Mouse (Mus musculus) retina, embryonic 14.5 days (tissue): ENCODE results near the gene Cfap43.

ENCODE experiments used
- DNase-seq: peaks from one replicate; pipeline ENCODE4 v3.0.0-alpha.2; 2015; ENCODE audit warnings: low spot score

Gene Cfap43

GRCm38 (mm10) chr19:47885191-47885743 lies 33.8 kb downstream of the Cfap43 start:
- DNase-seq: no peak

- no peak for DNase-seq
Observed at GRCm38 (mm10) chr19:47884296-47885085, 34.6 kb downstream of the Cfap43 start.

DNA sequence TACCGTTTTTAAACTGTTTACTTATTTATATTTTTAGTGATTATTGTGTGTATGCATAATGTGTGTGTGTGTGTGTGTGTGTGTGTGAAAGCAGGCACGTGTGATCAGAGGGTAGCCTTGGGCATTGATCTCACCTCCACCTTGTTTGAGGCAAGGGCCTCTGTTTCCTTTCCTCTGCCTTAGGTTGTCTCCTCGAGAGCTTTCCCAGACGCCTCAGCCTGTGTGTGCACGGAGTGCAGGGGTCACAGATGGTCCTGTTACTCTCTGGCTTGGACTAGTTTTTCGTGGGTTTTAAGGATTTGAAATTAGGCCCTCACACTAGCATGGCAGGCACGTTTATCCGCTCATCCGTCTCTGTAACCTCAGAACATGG lies 36.2 kb downstream of the Cfap43 start:
- DNase-seq: no peak

- peak; percentile 96 for DNase-seq
Observed at GRCm38 (mm10) chr19:47882151-47882881, 36.8 kb downstream of the Cfap43 start.

DNA sequence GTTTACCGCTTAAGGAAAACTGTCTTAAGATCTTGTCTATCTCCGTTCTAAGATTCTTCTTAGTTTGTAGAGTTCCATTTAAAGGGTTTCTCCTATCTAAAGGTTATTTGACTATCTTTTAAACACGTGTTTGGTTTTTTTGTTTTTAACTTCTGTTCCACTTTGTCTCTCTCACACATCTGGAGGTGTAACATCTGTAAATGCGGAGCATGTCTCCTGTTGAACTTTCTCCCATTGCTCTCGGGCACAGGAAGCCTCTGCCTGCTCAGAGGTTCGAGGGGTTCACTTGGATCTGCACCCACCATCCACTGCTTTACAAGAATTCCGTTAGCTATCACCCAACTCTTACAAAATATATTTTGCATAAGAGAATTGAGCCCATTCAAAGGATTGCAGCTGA lies 37.5 kb downstream of the Cfap43 start:
- no peak for DNase-seq

GRCm38 (mm10) chr19:47876252-47876651 lies 42.8 kb downstream of the Cfap43 start:
- no peak for DNase-seq

- peak; percentile 73 for DNase-seq
Observed at GRCm38 (mm10) chr19:47871515-47871914, 47.6 kb downstream of the Cfap43 start.

DNA sequence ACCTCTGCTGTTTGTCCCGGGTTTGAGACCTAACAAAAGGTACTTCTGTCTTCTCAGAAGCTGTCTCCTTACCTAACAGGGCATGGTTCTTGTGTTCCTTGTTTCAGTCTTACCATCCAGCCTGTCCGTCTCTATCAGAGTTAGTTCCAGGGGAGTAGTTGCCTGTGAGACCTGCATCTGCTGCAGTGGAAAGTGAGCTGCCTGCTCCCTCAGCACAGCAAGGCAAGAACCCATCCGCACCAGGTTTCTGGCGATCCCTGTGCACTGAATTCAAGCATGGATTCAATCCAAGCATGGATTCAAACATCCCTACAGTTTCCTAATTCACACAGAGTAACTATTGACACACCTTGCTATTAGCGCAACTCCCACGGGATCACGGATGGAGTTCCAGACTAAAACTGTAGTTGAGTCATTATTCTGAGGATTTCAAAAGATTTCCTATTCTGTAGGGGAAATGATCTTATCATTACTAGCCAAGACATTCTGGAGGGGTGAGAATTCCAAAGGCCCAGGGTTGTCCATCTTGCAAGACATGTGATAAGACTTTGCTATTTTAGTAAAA lies 48.9 kb downstream of the Cfap43 start:
- DNase-seq: no peak

- no peak for DNase-seq
Observed at GRCm38 (mm10) chr19:47869516-47869915, 49.6 kb downstream of the Cfap43 start.

- DNase-seq: no peak
Observed at GRCm38 (mm10) chr19:47868951-47869350, 50.1 kb downstream of the Cfap43 start.

GRCm38 (mm10) chr19:47867628-47868175 lies 51.4 kb downstream of the Cfap43 start:
- no peak for DNase-seq

DNA sequence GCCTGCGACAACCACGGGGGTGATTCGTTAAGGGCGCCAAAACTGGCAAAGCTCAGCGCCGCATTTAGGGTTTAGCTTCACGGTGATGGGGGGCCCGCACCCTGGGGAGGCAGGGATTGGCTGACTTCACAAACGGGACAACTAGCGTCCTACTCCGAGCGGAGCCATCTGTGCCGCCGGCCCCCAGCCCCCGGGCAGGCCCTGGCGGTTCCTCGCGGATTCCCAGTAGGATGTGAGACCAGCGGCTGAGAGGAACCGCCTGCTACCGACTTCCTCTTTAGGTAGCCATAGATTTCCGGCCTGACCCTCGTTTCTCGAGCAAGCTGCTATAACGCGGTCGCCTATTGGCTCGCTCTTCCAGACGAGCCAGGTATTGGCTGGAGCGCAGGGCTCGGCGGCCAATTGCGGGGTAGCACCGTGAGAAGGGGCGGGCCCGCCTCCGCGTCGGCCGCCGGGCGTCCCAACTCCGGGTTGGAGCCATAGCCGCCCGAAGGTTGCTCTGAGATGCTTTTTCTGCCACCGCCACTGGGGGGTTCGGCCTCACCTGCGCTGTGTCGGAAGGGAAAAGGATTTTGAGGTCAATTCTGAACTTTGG lies 53.6 kb downstream of the Cfap43 start, which contains the start of gene Gsto2:
Gene Gsto2, plus strand, starts transcription at position 182 of the 595 bp plus-strand sequence.
- DNase-seq: peak; percentile 97

DNA sequence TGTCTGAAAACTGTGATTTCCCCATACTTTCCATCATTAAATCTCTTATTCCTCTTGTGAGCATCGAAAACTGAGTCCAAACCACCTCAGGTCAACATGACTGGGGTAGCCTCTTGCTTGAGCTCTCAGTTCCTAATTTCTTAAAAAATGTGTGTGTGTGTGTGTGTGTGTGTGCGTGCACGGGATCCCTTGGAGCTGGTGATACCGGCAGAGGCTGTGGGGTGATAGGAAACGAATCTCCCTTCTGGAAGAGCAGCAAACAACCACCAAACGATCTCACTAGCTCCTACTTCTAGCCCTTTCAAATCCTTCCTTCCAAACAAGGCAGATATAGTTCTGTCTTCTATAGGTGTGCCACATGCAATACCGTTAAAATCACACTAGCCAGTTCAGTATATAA lies 54.4 kb downstream of the Cfap43 start:
- no peak for DNase-seq

DNA sequence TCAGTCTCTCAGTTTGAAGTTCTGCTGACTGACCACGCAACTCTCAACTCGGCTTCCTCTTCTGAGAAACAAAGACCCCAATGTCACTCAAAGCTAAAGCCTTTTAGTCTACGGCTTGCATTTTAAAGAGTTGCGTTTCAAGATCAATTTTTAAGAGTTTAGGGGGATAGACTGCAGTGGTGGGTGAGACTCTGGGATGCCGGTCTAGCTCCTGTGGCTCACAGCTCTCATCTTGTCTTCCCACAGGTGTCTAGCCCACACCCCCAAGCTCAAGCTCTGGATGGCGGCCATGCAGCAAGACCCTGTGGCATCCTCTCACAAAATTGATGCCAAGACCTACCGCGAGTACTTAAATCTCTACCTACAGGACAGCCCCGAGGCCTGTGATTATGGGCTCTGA lies 55.0 kb downstream of the Cfap43 start:
- DNase-seq: no peak

DNA sequence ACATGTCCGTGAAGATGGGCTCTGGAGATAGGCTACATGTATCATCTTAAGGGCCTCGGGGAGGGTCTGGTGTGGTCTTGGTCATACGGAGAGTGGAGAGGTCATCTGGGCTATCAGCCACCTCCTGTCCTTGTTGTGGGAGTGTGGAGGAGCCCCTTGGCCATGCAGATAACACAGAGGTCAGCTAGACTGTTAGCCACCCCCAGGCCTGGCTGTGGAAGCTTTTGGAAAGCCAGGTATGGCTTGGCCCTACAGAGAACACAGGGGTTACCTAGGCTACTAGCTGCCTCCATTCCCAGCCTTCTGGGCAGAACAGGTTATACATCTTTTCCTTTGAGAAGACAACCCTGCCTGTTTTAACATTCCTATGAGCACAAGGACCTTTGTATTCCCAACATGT lies 56.5 kb downstream of the Cfap43 start:
- DNase-seq: no peak

GRCm38 (mm10) chr19:47859180-47859579 lies 59.9 kb downstream of the Cfap43 start:
- no peak for DNase-seq

DNA sequence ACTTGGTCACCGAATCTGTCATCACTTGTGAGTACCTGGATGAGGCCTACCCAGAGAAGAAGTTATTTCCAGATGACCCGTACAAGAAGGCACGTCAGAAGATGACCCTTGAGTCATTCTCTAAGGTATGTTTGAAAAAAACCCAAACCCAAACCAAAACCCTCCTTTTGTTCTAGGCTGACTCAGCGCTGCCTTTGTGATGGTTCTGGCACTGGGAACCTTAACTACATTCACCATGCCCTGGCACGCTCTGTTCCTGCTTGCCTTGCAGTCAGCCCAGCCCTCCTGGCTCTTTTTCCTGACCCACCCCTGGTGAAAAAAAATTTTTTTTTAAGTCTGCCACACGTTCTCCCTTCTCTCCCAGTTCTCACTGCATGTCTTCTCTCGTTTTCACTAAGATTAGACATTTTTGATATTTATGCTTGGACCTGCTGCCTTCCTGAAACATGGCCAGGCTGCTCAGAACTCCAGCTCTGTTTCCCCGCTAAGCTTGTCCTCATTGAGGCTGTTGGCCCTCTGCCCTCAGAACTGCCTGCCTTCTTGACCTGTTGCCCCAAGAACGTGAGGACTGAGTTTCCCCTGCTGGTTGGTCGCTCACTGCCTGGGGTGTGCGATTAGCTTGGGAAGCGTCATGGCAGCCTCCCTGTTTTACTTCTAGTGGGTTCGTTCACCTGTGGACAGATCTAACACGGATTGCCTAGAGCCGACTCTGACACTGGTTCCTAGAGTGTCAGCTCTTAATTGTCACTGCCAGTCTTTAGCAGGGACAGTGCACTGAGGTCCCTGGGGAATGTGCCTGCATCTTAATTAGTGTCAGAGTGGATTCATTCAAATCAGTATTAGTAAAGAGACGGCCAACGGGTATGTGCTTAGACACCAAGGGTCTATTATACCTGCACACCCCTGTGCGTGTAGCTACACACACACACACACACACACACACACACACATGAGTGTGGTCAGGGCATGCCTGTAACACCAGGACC lies 60.8 kb downstream of the Cfap43 start:
- no peak for DNase-seq

- DNase-seq: peak; percentile 85
Observed at GRCm38 (mm10) chr19:47854796-47855783, 64.0 kb downstream of the Cfap43 start, which contains the start of gene Gsto1. Gene Gsto1, plus strand, starts transcription at chr19:47854970.
